Mouse (Mus musculus): ENCODE results near the gene Snca. TPM values are rescaled to one million over a fixed set of nuclear protein-coding genes. Genes with fewer than 3 reads are reported as not detected.

The Snca gene
- polyA plus RNA-seq, 1 experiment from 2014 or later: 422 TPM

Other genes with a start within 250 kb of the Snca start
- 4.3 and 4.4 TPM in 2 replicates for gene Mmrn1, start 95.1 kb upstream of the Snca start, polyA plus RNA-seq (2015; fragmentation: Nextera tagmentation; extraction: Ambion mirVana)

Data from liver, embryonic 16.5 days (tissue).